Mouse (Mus musculus): ENCODE results near the gene Lias.
A peak's percentile ranks its signal among the peaks of the same experiment; 100 is the strongest.

The Lias gene

GRCm38 (mm10) chr5:65424215-65424614 is 32.9 kb downstream of the Lias start:
- no peak for DNase-seq (ENCODE audit: low read depth in 1 of 2, low spot score in 2 of 2)

GRCm38 (mm10) chr5:65425251-65425650 is 34.0 kb downstream of the Lias start:
- DNase-seq (ENCODE audit: low read depth in 1 of 2, low spot score in 2 of 2): no peak

DNA sequence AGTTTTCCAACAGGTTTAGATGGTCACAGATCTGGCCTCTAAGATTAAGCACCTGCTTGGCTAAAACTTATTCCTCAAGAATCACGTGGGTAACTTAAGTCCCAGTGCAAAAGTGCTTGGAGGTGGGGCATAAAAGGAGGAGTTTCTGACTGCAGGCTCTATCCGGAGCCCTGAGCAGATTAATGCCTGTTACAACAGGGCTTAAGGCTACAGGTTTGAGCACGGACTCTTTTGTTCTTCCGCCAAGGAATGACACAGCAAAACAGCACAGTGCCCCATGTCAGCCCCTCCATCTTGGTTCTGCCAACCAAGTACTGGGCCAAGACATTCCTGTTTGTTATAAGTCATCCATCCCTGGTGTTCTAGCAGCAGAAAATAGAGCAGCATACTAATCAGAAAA is 37.0 kb downstream of the Lias start:
- DNase-seq (ENCODE audit: low read depth in 1 of 2, low spot score in 2 of 2): no peak

- DNase-seq (ENCODE audit: low read depth in 1 of 2, low spot score in 2 of 2): no peak
These were observed 38.1 kb downstream of the Lias start for GRCm38 (mm10) chr5:65429441-65429840.

- no peak for DNase-seq (ENCODE audit: low read depth in 1 of 2, low spot score in 2 of 2)
These were observed 43.4 kb downstream of the Lias start for GRCm38 (mm10) chr5:65434471-65435362.

DNA sequence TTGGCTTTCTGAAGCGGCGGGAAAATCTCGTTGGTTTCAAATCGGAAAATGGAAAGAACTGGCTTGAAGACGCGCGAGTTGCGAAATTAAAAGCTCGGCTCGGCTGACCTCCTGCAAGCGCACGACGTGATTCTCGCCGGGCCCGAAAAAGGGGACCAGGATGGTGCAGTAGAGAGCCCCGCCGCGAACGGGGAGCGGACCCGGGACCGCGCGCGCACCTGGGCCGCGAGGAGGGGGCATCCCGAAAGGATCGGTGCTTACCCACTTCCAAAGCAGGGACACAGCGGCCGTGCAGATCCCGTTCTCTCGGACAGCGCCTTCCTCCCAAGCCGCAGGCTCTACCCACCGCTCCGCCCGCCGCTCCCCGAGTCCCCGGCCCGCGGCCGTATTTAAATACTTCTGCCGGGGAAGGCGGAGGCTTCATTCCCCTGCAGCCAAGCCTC is 44.1 kb downstream of the Lias start:
- DNase-seq (ENCODE audit: low read depth in 1 of 2, low spot score in 2 of 2): no peak

DNA sequence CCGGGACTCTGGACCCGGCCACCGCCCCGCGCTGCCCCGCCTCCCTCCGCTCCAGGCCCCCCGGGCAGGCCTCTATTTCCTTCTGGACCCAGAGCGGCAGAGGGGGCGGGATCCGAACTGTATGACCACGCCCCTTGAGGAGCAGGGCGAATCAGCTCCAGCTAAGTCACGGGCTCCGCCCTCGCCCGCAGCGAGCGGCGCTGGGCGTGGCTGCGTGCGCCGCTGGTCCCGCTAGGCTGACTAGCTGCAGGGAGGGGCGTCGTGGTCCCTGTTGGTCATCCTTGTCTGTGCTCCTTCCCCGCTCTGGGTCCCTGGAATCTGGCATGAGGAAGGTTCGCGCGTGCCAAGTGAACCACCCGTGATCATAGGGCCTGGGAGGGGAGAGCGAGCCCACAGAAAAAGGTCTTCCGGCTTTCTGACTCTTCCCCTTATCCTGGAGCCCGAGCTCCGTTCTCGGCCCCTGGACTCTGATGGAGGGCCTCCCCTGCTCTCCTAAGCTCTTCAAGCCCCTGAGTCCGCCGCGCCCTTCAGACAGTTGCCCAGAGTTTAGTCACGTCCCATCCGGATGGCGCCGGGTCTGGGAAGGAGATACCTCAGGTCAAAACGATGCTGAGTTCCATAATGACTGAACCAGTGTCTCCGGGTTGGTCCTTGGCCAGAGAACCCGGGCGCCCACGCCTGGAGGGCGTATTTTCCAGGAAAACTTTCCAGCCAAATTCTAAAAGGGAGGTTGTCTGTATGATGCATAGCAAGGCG is 44.7 kb downstream of the Lias start, which contains the start of gene Ugdh:
Ugdh (minus strand) TSS at position 144 of the 756 bp plus-strand sequence.
- peak; percentile 78 to 90 for DNase-seq (ENCODE audit: low read depth in 1 of 2, low spot score in 2 of 2)

DNA sequence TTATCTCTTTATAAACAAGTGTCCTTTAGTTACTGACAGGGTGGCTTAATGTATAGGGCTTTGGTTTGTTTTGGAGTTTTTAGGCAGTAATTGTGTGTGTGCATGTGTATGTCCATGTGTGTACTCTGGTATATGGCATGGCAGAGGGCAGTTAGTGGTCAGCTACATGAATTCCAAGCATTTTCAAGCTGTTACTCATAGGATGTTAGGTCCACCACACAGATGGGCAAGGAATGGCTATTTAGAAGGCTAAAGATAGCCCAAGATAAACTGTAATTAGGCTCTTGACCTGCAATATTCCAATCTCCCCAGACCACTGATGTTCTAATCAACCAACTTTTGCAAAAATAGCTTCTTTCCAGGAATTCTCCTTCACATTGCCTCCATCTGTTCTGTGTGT is 46.7 kb downstream of the Lias start:
- no peak for DNase-seq (ENCODE audit: low read depth in 1 of 2, low spot score in 2 of 2)

- no peak for DNase-seq (ENCODE audit: low read depth in 1 of 2, low spot score in 2 of 2)
These were observed 53.7 kb downstream of the Lias start for GRCm38 (mm10) chr5:65444981-65445380.

DNA sequence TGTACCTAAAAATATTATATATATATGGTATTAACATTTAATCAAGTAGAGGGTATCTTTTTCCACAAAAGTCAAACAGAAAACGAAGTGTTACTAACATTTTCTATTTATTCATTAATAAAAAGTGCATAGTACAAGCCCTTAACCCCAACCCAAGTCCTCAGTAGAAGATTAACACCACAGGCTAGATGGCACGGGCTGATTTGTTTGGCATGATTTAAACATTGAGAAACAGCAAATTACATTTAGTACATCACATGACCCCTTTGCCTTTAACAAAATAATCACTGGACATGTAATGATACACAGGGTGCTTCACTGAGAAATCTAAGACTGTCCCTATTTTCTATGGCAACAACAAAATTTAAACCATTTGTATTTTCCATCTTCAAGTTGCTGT is 55.5 kb downstream of the Lias start:
- no peak for DNase-seq (ENCODE audit: low read depth in 1 of 2, low spot score in 2 of 2)

DNA sequence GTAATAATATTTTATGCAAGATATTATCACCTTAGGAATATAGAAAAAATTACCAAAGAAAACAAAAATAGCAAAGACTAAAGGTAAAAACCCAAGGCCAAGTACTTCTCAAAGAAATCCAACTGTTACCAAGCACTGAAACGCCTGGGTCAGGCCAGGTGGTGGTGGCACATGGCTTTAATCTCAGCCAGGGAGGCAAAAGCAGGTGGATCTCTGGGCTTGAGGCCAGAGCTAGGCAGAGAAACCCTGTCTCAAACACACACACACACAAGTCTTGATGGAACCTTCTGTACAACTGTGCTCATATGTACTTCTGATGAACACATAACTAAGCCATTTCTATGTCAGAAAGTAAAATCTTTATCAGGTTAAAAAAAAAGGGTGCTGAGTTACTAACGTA is 56.5 kb downstream of the Lias start:
- no peak for DNase-seq (ENCODE audit: low read depth in 1 of 2, low spot score in 2 of 2)

- DNase-seq (ENCODE audit: low read depth in 1 of 2, low spot score in 2 of 2): no peak
These were observed 57.6 kb downstream of the Lias start for GRCm38 (mm10) chr5:65448941-65449340.

- no peak for DNase-seq (ENCODE audit: low read depth in 1 of 2, low spot score in 2 of 2)
These were observed 63.5 kb downstream of the Lias start for GRCm38 (mm10) chr5:65454771-65455170.

DNA sequence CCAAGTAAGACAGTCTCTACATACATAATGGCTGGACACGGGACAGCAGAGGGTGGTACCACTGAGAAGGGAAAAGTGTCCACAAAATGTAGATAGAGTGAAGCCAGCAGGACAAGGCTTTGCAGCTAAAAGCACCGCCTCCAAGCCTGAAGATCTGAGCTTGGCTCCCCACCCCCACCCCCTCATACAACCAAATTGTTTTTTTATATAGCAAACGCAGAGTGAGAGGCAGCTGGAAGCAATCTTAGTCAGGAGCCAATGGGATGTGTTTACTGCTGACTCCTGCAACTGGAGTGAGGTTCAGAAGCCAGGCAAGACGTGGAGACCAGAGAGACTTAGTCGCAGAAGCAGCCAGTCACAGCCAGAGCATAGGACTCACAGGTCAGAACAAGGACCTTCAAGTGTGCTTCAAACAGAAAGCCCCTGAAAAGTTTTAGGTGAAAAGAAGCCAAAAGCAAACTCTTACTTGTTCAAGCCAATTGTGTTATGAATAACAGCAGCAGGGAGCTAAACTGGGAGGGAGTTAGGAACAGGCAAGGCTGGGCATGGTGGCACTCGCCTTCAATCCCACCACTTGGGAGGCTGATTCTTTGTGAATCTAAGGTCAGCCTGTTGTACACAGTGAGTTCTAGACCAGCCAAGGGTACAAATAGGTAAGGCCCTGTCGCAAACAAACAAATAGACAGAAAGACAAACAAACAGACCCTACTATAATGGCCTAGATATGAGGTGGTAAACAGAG is 66.0 kb downstream of the Lias start:
- no peak for DNase-seq (ENCODE audit: low read depth in 1 of 2, low spot score in 2 of 2)

DNA sequence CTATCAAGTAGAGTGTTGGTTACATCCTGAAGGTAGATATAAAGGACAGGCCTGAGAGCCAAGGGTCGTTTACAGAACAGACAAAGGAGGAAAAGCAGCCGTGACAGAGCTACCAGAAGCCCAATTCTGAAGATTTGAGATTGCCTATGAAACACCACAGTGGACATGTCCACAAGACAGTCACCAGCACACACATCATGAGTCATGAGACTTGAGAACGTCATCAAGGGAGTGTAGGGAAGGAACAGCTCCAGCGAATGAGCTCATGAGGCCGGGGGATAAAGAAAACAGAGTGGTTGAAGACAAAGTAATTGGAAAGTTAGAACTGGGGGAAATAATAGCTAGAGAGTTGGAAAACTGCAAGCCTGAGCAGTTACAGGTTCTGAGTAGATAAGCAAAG is 66.5 kb downstream of the Lias start:
- no peak for DNase-seq (ENCODE audit: low read depth in 1 of 2, low spot score in 2 of 2)

DNA sequence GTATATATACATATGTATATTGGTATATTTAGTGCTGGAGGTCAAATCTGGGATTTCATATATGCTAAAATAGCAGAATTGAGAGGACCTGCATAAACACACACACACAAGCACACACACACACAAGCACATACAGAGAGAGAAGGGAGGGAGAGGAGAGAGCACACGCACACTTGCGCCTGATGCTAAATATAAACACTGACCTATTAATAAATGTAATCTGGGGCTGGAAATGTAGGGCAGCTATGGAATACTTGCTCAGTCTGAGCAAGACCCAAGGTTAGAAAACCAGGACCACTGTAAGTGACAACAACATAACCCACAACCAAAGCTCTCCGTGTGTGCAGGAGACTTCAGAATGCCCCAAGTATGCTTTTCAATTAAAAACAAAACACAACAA is 68.2 kb downstream of the Lias start:
- no peak for DNase-seq (ENCODE audit: low read depth in 1 of 2, low spot score in 2 of 2)

Measured in monocyte, adult 2 months (primary cell).